Mouse (Mus musculus) heart, embryonic 13.5 days (tissue): ENCODE measurements around the gene Mxi1. TPM values are rescaled to one million over a fixed set of nuclear protein-coding genes. Genes with fewer than 3 reads are reported as not detected.

ENCODE experiments used
- ATAC-seq: fragments of 200-750 bp; cut with Nextera tagmentation; 2 replicates; pipeline ENCODE4 v1.8.0; 2017; ENCODE audit warnings: moderate TSS enrichment; ENCODE audit not compliant: insufficient number of reproducible peaks, low FRiP score, low TSS enrichment; ENCODE audit errors: extremely low read depth
- H3K27ac ChIP-seq: fragments of 300-500 bp; sonication (generic); replicated peaks from 2 replicates; pipeline ENCODE4 v1.5.1; 2015; ENCODE audit warnings: moderate library complexity, mild to moderate bottlenecking, inconsistent platforms
- H3K27me3 ChIP-seq: fragments of 300-500 bp; sonication (generic); replicated peaks from 2 replicates; pipeline ENCODE4 v1.6.1; 2015; ENCODE audit warnings: mild to moderate bottlenecking, inconsistent platforms
- H3K36me3 ChIP-seq: fragments of 300-500 bp; sonication (generic); 2 replicates; pipeline ENCODE4 v1.6.1; 2015; ENCODE audit warnings: mild to moderate bottlenecking, inconsistent platforms
- H3K4me1 ChIP-seq: fragments of 300-500 bp; sonication (generic); 2 replicates; pipeline ENCODE4 v1.6.1; 2015; ENCODE audit warnings: inconsistent platforms
- H3K4me2 ChIP-seq: fragments of 300-500 bp; sonication (generic); 2 replicates; pipeline ENCODE4 v1.6.1; 2015; ENCODE audit warnings: inconsistent platforms, mild to moderate bottlenecking, moderate library complexity
- H3K4me3 ChIP-seq: fragments of 300-500 bp; sonication (generic); 2 replicates; pipeline ENCODE4 v1.5.1; 2015; ENCODE audit warnings: moderate library complexity, mild to moderate bottlenecking, inconsistent platforms
- H3K9ac ChIP-seq: fragments of 300-500 bp; sonication (generic); 2 replicates; pipeline ENCODE4 v1.6.1; 2015; ENCODE audit warnings: inconsistent platforms, mild to moderate bottlenecking, moderate library complexity
- H3K9me3 ChIP-seq: fragments of 300-500 bp; sonication (generic); 2 replicates; pipeline ENCODE4 v1.6.1; 2016; ENCODE audit warnings: inconsistent platforms
- WGBS: fragments of 180-500 bp; shearing (Covaris S2); methylation state at CpG from one replicate; pipeline ENCODE4 v1.1.7; 2015; ENCODE audit warnings: mixed read lengths; 5-methylcytosine and 5-hydroxymethylcytosine counted together
- polyA plus RNA-seq: library from polyadenylated mRNA; unstranded; fragments of >200 nt; fragmentation: Nextera tagmentation; extraction: Ambion mirVana; gene quantifications from 2 replicates; pipeline ENCODE4 v1.2.1, GENCODE M21; 2015

Mxi1 gene
- polyA plus RNA-seq, 1 experiment from 2014 or later, result 31.8 TPM

- Histone ChIP-seq H3K4me2 (0 out of 2 replicates have a peak overlapping the region, but pooled peaks have one; percentile 51), H3K27me3 (no peaks in the 10 kb centered on the region), H3K4me3 (no peak overlapping the region), H3K4me1 (peaks cover 44% of the 10 kb centered on the region), H3K9ac (no peak overlapping the region), H3K27ac (no peak overlapping the region), H3K9me3 (no peaks in the 10 kb centered on the region), H3K36me3 (no peaks in the 10 kb centered on the region)
- ATAC-seq, result no peak
- WGBS, result 66% methylated on average over 18 of the region's 18 CpGs
Measured at GRCm38 (mm10) chr19:53422358-53423308, 112.3 kb downstream of the Mxi1 start.

GRCm38 (mm10) chr19:53423341-53423753 is 113.0 kb downstream of the Mxi1 start:
- H3K9me3 ChIP-seq, result no peaks in the 10 kb centered on the region
- no peaks in the 10 kb centered on the region for H3K36me3 ChIP-seq
- H3K9ac ChIP-seq, result 0 out of 2 replicates have a peak overlapping the region, but pooled peaks have one; percentile 19
- H3K27me3 ChIP-seq, result no peaks in the 10 kb centered on the region
- peaks cover 51% of the 10 kb centered on the region for H3K4me1 ChIP-seq
- peak overlapping the region; percentile 14; the same call in 1 of the 2 replicates for H3K4me3 ChIP-seq
- peak overlapping the region; percentile 51 for H3K4me2 ChIP-seq
- no peak for ATAC-seq
- H3K27ac ChIP-seq, result no peak overlapping the region
- WGBS, result 19% methylated on average over 18 of the region's 19 CpGs

- peaks cover 54% of the 10 kb centered on the region for H3K4me1 ChIP-seq
- H3K27ac ChIP-seq, result no peak overlapping the region
- H3K9me3 ChIP-seq, result no peaks in the 10 kb centered on the region
- H3K27me3 ChIP-seq, result no peaks in the 10 kb centered on the region
- 0 out of 2 replicates have a peak overlapping the region, but pooled peaks have one; percentile 19 for H3K9ac ChIP-seq
- WGBS, result 51% methylated on average over 17 of the region's 17 CpGs
- H3K36me3 ChIP-seq, result no peaks in the 10 kb centered on the region
- no peak for ATAC-seq
- H3K4me3 ChIP-seq, result no peak overlapping the region
- H3K4me2 ChIP-seq, result peak overlapping the region; percentile 51
Measured at GRCm38 (mm10) chr19:53423816-53424465, 113.6 kb downstream of the Mxi1 start.

- H3K4me3 ChIP-seq, result no peak overlapping the region
- H3K9me3 ChIP-seq, result no peaks in the 10 kb centered on the region
- no peaks in the 10 kb centered on the region for H3K36me3 ChIP-seq
- H3K27ac ChIP-seq, result 0 out of 2 replicates have a peak overlapping the region, but pooled peaks have one; percentile 22
- H3K4me2 ChIP-seq, result peak overlapping the region; percentile 44
- WGBS, result 39% methylated on average over 18 of the region's 18 CpGs
- H3K27me3 ChIP-seq, result no peaks in the 10 kb centered on the region
- peak overlapping the region; percentile 33; the same call in 1 of the 2 replicates for H3K9ac ChIP-seq
- no peak for ATAC-seq
- peaks cover 54% of the 10 kb centered on the region for H3K4me1 ChIP-seq
Measured at GRCm38 (mm10) chr19:53424629-53425028, 114.3 kb downstream of the Mxi1 start.

Other genes starting within 250 kb of the Mxi1 start
- gene Add3, start 170.1 kb upstream of the Mxi1 start, polyA plus RNA-seq, result 120 and 121 TPM in 2 replicates
- gene Gm10197, start 61.2 kb downstream of the Mxi1 start, polyA plus RNA-seq, result not detected in 2 replicates
- 27.8 and 28.8 TPM in 2 replicates for gene Smndc1, start 80.1 kb downstream of the Mxi1 start, polyA plus RNA-seq
- gene Dusp5, start 218.6 kb downstream of the Mxi1 start, polyA plus RNA-seq, result 7.8 and 8.0 TPM in 2 replicates